Mouse (Mus musculus): ENCODE results near the gene Acat2.

DNA sequence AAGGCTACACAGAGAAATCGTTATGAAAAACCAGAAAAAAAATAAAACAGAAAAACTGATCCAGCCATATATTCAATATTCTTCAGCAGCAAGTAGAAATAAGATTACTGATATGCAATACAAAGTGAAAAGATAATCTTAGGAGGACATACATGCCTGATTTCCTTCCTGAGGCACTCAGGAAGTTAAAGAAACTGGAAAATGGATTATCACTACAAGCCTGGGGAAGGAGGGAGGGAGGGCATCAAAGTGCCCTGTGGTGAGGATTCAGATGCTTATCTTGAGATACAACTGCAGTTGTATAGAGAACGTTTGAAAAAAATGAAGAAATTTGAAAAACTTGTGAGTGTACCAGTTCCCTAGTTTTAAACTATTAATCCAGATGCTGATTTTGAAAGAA lies 23.4 kb upstream of the Acat2 start:
- TF ChIP-seq CTCF (IDR thresholded peaks at IDR 0.05; ENCODE audit: insufficient read depth, low read depth, low read length) (no peak), POLR2A (IDR thresholded peaks at IDR 0.05; ENCODE audit: insufficient read depth, low read depth, low read length) (no peak)
